Mouse (Mus musculus) lung, postnatal 36 days (tissue): Measurements from ENCODE around the gene 1110008L16Rik.
"Not testable (repeated sequence)": the region's sequence is repeated elsewhere in the genome, so short reads cannot be mapped to it uniquely, and the experiment has no call there.

Experiments
- DNase-seq: peaks from one replicate; pipeline ENCODE4 v3.0.0; 2022; ENCODE audit warnings: mixed read lengths

Gene 1110008L16Rik

DNA sequence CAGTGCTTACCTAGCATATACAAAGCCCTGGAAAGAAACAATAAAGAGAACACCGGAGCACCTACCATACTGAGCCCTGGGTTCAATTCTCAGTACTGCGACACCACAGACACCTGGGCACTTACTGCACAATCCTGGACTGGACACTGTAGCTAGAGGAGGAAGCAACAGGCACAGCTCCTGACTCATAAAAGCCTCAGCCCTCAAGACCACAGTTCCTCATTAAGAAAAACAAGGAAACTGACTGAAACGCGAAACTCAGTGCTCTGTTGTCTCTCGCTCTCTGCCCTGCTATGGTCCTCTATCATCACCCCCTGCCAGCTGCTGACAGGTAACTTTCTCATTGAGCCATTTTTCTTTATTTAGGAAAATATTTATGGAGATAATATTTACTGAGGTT is at the start of gene 1110008L16Rik:
Gene 1110008L16Rik (plus strand): TSS at position 242 of the 400 bp plus-strand sequence.
- peak; percentile 31 for DNase-seq

DNA sequence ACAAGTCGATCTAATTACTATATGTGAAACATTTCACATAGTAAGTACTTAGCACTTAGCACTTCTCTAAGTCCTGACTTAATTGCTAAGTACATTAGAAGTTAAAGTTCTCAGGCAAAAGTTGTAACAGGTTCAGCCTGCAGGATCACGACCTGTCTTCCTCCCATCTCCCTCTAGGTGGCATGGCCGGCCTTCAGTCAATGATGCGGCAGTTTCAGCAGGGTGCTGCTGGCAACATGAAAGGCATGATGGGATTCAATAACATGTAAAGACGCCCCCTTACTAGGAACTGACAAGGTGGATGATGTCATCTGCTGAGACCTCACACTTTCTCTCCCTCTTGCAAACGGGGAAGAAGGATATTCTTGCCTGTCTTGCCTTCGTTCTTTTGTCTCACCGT is 37.4 kb upstream of the 1110008L16Rik start:
- DNase-seq: not testable (repeated sequence)

DNA sequence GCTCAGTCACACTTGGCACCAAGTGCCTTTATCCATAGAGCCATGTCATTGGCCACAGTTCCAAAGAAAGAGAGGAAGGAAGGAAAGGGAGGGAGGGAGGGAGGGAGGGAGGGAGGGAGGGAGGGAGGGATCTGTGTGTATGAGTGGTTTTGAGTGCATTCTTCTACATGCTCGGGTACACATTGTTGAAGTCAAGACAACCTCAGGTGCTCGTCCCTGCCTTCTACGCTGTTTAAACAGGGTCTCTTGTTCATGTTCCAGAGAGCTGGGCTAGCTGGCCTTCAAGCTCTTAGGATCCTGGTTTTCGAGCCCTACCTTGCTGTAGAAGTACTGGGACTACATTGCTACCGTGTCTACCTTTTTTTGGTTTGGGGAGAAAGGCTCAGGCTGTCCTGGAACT is 36.0 kb upstream of the 1110008L16Rik start:
- not testable (repeated sequence) for DNase-seq

DNA sequence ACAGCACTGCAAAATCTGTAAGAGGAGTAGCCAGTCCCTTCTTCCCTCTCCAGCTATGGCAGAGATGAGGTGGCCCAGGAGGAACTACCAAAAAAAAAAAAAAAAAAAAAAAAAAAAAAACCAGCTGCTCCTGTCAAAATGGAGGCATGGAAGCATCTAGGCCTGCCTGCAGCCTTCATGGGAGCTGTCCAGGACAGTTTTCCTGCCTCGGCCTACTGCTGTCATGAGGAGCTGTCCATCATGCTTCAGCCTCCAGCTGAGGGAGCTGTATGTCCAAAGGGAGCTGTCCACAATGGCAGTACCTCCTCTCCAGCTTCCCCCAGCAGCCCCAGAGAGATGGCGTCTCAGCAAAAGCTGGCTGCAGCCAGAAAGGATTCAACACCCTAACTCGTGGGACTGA is 27.1 kb upstream of the 1110008L16Rik start:
- no peak for DNase-seq

DNA sequence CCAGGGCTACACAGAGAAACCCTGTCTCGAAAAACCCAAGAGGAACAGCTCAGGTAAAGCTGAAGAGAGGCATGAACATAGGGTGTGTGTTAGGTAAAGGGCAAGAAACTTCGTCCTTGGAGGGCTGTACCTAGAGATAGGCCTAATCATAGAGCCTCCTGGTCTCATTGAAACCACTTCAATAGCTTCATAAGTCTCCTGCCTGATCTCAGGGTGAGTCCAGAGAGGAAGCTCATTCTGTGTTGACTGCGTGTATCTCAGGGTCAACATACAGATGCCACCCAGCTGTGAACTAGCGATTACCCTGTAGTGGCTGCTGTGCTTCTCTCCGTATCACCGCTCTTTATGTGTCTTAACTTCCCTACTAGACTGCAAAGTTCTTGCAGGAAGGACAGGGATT is 21.8 kb upstream of the 1110008L16Rik start:
- not testable (repeated sequence) for DNase-seq

DNA sequence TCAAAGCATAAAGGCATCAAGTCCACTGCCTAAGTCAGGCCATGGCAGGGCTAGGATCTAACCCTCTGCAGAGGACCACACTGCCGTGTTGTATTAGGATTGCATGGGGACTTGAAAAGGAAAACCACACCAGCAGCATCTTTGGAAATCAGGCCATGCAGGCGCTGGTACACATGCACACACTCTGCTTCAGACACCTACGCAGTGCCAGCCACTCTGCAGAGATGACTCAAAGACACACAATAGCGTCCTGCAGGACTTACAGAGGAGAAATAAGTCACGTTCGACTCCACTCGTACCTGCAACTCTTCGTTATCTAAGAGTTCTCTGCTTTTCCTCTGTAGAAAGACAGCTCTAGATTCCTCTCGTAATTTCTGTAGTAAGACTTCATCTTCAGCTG is 1.3 kb upstream of the 1110008L16Rik start:
- no peak for DNase-seq

DNA sequence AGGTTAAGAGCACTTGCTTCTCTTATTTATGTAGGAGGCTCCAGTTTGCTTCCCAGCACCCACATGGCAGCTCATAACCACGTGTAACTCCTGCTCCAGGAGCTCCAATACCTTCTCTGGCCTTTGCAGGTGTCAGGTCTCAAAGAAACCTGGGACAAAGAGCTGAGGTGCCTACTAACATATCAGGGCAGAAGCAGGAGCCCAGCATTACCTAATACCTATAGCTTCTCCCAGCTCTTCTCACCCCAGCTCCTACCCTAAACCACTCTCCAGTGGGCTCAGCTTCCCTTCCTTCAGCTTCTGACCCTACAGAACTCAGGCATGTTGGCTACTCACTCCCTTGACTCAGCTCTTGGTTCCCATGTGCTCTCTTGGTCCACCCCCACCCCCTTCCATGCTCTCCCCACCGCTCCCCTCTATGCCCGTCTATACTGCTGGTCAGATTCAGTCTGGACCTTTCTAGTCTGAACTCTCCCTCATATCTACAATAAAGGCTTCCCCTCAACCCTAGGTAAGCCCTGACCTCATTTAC is 1.5 kb downstream of the 1110008L16Rik start:
- DNase-seq: no peak

DNA sequence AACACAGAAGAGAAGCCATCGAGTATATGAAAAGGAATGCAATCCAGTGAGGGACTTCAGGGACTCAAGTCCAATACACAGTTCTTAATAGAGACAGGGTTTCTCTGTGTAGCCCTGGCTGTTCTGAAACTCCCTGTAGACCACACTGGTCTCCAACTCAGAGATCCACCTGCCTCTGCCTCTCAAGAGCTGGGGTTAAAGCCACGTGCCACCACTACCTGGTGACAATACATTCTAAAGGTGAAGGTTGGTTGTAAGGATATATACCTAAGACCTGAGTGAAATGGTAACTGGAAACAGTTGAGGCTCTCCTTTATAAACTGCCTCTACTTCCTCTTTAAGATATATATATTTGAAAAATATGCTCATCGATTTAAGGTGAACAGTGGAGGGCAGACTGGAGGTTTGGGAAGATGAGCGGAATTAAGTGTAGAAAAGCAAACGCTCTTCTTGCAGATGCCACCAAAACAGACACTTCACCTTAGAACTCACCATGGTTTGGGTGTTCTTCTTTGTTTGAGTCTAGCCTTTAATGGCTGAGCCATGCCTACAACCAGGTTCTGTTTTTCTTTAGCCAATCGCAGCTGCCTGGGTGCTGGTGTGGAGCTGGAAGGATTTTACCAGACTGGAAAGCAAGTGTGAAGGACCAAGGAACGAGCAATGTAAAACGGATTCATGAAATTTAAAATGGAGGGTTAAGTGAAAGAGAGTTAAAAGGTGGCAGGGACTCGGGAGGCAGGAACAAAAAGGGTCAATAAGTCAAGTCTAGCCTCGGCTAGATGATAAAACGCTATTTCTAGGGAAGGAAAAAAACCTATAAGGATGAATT is 2.3 kb downstream of the 1110008L16Rik start:
- DNase-seq: no peak

DNA sequence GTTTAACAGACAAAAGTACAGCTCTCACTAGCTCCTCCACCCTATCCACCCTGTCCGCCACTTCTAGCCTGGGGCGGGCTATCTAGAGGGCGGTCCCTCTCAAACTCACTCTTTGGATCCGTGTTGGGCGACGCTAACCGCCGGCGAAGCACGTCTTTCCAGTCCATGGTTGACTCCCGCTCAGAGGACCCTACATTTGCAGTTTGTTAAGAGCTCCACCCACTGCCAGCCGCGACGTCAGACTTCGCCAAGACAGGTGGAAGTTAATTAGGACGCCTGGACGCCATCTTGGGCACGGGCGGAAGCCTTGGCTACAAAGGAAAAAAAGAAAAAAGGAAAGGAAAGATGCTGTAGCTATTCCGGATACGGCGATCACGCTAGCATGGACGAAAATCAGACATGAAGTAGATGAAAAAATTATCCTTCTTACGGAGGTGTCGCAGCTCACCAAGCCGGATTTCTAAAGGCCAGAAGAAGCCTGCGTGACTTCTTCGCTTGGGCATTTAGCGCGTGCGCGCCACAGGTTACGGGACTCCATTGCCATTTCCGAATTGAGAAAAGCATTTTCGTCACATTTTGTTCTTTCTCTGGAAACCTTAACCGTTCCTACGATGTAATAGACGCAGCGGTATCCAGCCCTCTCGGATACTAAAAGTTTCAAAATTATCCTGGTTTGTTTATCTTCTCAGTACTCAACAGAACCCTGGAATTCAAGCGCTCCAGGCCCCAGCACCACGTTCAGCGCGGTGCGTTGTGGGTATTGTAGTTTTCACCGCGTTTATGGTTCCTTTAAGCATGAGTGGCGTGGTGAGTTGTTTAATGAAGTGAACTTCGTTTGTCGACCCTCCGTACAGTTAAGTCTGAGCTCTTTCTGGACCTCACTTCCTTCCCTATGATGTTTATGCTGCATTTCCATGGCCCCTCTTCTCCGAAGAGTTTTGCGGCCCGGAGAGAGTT is 3.4 kb downstream of the 1110008L16Rik start, which contains the start of gene Ppp2r3c:
Gene Ppp2r3c (minus strand): TSS at position 514 of the 957 bp plus-strand sequence.
- DNase-seq: peak; percentile 98

DNA sequence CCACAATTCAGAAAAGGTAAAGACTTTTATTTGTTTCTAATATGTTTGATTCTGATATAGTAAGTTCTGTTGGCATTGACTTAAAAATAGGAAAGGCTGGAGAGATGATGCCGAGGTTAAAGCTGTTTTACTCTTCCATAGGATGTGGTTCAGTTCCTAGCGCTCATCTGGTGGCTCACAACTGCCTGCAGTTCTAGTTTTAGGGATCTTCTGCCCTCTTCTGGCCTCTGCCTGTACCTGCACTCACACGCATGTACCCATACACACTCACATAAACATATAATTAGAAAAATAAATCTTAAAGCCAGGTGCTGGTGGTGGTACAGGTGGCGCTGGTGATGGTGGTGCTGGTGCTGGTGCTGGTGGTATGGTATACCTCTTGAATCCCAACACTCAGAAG is 7.0 kb downstream of the 1110008L16Rik start:
- no peak for DNase-seq

DNA sequence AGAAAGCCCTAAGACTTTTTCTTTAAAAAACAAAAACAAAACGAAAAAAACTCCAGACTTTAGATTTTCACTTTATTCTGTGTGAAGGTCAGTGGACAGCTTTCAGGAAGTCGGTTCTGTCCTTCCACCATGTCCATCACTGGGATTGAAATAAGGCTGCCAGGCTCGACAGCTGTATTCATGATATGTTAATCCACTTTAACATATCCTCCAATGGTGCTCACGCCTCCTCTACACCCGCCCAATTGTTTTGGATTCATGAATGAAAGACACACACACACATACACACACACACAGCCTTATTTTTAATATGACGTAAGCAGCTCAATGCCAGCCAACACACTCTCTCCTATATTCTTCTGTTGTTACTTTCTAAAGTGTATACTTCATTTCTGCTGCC is 8.2 kb downstream of the 1110008L16Rik start:
- no peak for DNase-seq

DNA sequence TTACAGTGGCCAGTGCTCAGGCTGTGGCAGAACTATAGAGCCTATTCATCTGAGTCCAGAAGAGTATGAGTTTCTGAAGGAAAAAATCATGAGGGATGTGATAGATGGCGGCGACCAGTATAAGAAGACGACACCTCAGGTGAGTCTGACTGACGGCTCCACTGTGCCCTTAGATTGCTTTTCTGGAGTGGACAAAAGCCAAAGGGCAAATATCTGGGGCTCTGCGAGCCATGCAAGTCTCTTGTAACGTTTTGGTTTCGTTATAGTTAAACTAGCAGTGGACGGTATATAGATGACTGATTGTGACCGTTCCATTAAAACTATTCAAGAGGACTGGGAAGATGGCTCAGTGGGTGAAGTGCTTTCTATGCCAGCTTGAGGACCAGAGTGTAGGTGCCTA is 9.4 kb downstream of the 1110008L16Rik start:
- no peak for DNase-seq

DNA sequence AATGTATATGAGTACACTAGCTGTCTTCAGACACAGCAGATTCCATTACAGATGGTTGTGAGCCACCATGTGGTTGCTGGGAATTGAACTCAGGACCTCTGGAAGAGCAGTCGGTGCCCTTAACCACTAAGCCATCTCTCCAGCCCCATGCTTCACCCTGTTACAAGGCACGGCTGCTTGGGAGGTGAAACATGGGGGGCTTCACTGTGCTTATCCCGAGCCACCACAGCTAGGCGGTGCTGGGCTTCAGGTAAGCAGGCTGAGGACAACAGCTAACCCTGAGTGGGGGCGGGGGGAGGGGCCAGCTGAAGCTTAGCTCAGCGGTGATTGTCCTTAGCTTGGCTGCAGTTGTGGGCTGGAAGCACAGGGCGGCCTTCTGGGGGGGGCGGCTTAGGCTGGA is 10.1 kb downstream of the 1110008L16Rik start:
- DNase-seq: no peak

DNA sequence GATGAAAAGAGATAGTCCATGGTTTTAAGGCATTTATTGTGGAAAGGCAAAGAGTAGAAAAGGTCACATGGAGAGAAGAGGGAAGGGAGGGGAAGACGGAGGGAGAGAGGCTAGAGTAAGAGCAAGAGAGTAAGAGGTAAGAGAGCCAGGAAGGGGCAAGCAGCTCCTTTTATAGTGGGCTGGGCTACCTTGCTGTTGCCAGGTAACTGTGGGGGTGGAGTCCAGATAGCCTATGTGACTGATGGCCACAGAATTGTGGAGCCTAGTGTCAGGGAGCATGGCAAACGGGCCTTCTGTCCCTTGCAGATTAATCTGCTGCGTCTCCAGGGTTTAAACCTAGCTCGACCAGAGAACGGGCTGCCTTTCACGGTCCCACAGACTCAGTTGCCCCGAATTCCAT is 12.5 kb downstream of the 1110008L16Rik start:
- DNase-seq: no peak

DNA sequence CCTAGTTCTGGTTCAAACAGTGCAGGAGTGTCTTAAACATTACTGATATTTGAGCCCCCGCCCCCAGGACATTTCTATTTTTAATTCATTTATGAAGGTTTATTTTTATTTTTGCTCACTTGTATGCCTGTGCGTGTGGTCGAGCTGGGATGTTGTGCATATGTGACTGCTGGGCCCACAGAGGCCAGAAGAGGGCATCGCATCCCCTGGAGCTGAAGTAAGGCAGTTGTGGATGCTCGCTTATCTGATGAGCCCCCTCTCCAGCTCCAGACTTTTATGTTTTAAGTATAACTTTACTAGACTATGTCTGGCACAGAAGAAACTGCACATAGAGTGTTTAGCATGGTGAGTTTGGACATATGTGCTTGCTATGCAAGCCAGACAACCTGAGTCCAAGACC is 14.5 kb downstream of the 1110008L16Rik start:
- DNase-seq: no peak

DNA sequence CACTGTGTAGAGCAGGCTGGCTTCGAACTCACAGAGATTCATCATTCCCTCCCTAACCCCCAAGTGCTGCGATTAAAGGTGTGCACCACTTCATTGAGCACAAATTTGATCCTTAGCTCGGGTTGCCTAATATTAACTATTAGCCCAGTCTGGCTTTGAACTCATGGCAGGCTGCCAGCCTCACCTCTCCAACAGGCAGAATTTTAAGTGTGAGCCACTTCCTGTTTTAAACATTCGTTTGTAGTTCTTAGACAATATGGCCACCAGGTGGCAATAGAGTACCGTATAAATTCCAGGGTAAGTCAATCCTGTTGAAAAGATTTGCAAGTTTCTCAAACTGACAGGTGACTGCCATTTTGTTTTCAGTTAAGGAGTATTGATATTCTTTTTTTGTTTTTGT is 15.8 kb downstream of the 1110008L16Rik start:
- DNase-seq: peak; percentile 97

DNA sequence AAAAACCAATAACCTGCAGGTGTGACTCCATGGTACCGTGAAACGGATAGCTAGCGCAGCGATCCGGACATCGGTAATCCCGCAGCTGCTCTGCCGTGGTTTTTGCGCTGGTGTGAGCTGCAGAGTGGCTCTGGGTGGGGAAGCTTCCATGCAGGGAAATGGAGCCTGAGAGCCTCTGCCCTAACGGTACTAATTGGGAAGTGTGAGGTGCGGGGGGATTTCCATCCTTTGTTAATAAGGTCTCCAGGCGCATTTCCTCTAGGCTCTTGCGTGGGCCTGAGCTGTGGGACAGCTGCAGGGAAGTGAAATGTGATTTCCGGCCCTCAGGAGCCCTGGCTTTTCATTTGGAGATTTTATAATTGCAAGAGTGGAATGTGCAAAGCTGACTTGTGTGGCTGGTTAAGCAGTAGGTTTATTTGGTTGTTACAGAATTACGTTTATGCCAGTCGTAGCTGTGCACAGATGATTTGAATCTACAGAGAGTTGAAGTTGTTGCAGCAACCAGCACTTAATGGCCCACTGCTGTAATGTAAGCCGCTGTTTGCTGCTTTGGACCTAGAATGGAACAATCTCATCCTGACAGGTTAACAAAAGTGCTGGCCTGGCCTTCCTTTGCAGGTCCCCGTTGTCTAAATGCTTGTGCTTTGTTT is 22.4 kb downstream of the 1110008L16Rik start:
- no peak for DNase-seq

DNA sequence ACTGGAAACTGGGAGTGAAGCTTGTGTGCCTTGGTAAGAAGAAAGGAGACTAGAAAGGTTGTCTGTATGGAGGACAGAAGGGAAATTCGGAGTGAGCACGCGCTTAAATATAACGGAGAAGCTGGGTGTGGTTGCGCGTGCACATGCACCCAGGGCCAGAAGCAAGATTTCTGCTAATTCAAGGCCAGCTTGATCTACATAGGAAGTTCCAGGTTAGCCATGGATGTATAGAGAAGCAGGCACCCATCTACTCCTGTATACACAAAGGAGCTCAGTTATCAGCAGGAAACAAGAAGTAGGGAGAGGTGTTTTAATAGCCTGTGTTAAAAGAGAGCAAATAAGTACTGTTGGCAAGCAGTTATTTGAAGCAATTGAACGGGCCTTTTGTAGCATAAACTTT is 26.3 kb downstream of the 1110008L16Rik start:
- DNase-seq: no peak

DNA sequence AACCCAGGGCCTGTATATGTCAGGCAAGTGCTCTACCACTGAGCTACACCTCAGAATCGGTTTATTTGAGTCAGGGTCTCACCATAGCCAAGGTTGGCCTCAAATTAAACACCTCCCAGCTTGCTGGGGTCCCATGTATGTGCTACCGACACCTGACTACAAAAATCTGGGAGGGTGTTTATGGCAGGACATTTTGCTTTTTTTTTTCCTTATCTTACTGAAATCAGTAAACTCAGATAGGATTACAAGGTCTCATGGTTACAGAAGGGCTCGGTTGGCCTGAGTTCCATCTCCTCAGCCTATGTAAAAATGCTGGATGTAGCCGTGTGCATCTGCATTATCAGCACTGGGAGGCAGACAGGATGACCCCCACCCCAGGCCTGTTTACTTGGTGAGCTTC is 29.4 kb downstream of the 1110008L16Rik start:
- no peak for DNase-seq

DNA sequence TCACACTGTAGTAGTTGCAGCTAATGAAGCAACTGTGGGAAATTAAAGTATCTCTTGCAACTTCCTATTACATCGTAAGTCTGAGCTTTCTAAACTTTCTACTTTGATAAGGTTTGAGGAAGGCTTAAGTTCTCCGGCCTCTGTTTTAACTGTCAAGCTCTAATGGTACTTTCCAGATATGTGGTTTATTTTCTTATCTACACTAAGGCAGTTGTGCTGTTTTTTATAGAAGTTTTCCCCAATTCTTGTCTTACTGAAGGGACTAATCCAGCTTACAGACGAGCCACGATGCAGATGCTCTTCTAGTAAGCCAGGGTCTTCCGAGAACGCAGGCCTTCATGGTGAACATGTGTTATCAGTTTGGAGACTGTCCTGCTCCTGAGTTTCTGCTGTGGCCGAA is 30.0 kb downstream of the 1110008L16Rik start:
- DNase-seq: no peak

DNA sequence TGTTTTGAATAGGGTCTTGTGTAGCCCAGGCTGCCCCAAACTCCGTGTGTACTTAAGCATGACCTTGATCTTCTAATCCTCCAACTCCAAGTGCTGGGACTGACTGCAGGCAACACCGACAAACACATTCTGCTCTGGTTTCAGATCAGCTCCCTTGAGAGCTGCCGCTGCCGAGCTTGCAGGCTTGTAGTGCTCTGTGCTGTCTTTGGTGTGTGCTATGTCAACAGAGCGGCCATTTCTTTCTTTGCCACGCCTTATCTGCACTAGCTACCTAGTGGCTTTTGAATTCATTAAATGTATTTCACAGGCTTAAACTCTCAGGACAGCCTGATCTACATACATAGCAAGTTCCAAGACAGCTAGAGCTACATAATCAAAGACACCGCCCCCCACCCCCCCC is 34.3 kb downstream of the 1110008L16Rik start:
- DNase-seq: no peak

DNA sequence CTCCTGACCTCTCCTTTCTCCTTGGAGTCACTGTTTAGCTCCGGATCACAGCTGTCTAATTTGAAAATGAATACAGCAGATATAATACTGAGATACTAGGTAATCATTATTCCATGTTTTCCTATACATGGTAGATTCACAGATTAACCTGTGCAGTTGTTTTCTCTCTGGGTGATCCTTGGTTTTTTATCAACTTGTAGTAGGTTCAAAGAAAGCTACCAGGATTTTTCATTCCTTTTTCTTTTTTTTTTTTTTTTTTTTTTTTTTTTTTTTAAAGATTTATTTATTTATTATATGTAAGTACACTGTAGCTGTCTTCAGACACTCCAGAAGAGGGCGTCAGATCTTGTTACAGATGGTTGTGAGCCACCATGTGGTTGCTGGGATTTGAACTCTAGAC is 39.1 kb downstream of the 1110008L16Rik start:
- not testable (repeated sequence) for DNase-seq

DNA sequence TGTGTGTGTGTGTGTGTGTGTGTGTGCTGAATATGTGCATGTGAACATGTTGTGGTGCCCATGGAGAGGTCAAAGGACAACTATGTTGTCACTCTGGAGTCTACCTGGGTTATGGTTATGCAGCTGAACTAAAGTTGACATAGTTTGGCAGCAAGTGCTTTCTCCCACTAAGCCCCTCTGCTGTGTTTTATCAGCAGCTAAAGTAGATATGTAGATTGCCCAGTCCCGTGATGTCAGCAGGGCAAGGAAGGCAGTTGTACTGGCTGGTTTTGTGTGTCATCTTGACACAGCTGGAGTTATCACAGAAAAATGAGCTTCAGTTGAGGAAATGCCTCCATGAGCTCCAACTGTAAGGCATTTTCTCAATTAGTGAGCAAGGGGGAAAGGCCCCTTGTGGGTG is 43.7 kb downstream of the 1110008L16Rik start:
- DNase-seq: not testable (repeated sequence)
